Comparison of ENCODE assay signal across 9 mouse cellular contexts in genomic region chr9:80173629-80174028, GRCm38 (mm10). TPM values are rescaled to one million over a fixed set of nuclear protein-coding genes. Genes with fewer than 3 reads are reported as not detected.
A peak's percentile ranks its signal among the peaks of the same experiment; 100 is the strongest.
DNase-seq lines count a peak whose midpoint lies in the region; ATAC-seq and TF ChIP-seq lines count a peak whose summit lies in the region.
"Had no signal": no experiment of that assay in that cellular context is flagged by ENCODE, and none has a peak within 500 bp of the region (broad histone marks: within the 10 kb centered on the region; RNA-seq: fewer than 3 reads in every experiment).

No protein-coding gene starts in this region.

- no peak overlapping the region for H3K9ac ChIP-seq in kidney, embryonic 16.5 days (replicated peaks; ENCODE audit: low read length)
- no peak overlapping the region for H3K9ac ChIP-seq in midbrain, embryonic 14.5 days (replicated peaks; ENCODE audit: low read length)

- H3K4me1 ChIP-seq in kidney, adult 2 months (ENCODE audit: control insufficient read depth, insufficient read depth, low read length), result peaks cover 42% of the 10 kb centered on the region
- peaks cover 6% of the 10 kb centered on the region; the same call in 1 of the 2 replicates for H3K4me1 ChIP-seq in cerebellum, adult 2 months (ENCODE audit: control insufficient read depth, insufficient read depth, low read length)
- peaks cover 28% of the 10 kb centered on the region for H3K4me1 ChIP-seq in kidney, embryonic 16.5 days (ENCODE audit: insufficient read depth, low read length)
- H3K4me1 ChIP-seq in midbrain, embryonic 14.5 days (ENCODE audit: control insufficient read depth, insufficient read depth, low read length), result peaks cover 4% of the 10 kb centered on the region; the same call in 1 of the 2 replicates

- TF ChIP-seq POLR2A in kidney, adult 2 months (IDR thresholded peaks at IDR 0.05; ENCODE audit: low read depth, low read length), result no peak
- no peak for TF ChIP-seq POLR2A in cerebellum, adult 2 months (IDR thresholded peaks at IDR 0.05; ENCODE audit: borderline replicate concordance, insufficient read depth, low read length)

- no peak overlapping the region for H3K4me2 ChIP-seq in kidney, embryonic 16.5 days (replicated peaks; ENCODE audit: low read depth, low read length)
- H3K4me2 ChIP-seq in midbrain, embryonic 14.5 days (ENCODE audit: low read length), result no peak overlapping the region

- peak; percentile 79 for ATAC-seq in kidney, embryonic 16.5 days (ENCODE audit: low FRiP score, low TSS enrichment)
- peak; percentile 67; the same call in 1 of the 2 replicates for ATAC-seq in midbrain, embryonic 14.5 days (ENCODE audit: low FRiP score, low TSS enrichment)

- 33% methylated on average over 9 of the region's 9 CpGs for WGBS in kidney, adult 2 months
- 12% methylated on average over 9 of the region's 9 CpGs for WGBS in cerebellum, adult 2 months
- WGBS in kidney, embryonic 16.5 days, result 33% methylated on average over 9 of the region's 9 CpGs
- 19% methylated on average over 9 of the region's 9 CpGs for WGBS in midbrain, embryonic 14.5 days

- H3K9me3 ChIP-seq in kidney, embryonic 16.5 days (ENCODE audit: low read length), result no peaks in the 10 kb centered on the region
- no peaks in the 10 kb centered on the region for H3K9me3 ChIP-seq in midbrain, embryonic 14.5 days (ENCODE audit: control insufficient read depth, low read length)

- peak; percentile 44 for DNase-seq in kidney, adult 2 months
- DNase-seq in kidney, adult 11 months, result no peak
- DNase-seq in cerebellum, adult 2 months, result peak; percentile 59 to 67
- peak; percentile 46 for DNase-seq in gastrocnemius, postnatal 10 days
- DNase-seq in midbrain, embryonic 14.5 days, result peak; percentile 55
- DNase-seq in adrenal gland, postnatal 25 days, result no peak
- DNase-seq in thymus, adult 18-20 months, result no peak

- H3K4me3 ChIP-seq in kidney, adult 2 months (ENCODE audit: insufficient read depth, low read depth, low read length), result no peak overlapping the region
- no peak overlapping the region for H3K4me3 ChIP-seq in cerebellum, adult 2 months (replicated peaks; ENCODE audit: insufficient read depth, low read depth, low read length)
- no peak overlapping the region for H3K4me3 ChIP-seq in kidney, embryonic 16.5 days (ENCODE audit: low read length)
- no peak overlapping the region for H3K4me3 ChIP-seq in midbrain, embryonic 14.5 days (replicated peaks; ENCODE audit: low read depth, low read length)

- H3K27me3 ChIP-seq in kidney, adult 2 months (replicated peaks; ENCODE audit: control insufficient read depth, insufficient read depth, low read length), result no peaks in the 10 kb centered on the region
- no peaks in the 10 kb centered on the region for H3K27me3 ChIP-seq in cerebellum, adult 2 months (ENCODE audit: control insufficient read depth, insufficient read depth, low read length)
- no peaks in the 10 kb centered on the region for H3K27me3 ChIP-seq in kidney, embryonic 16.5 days (ENCODE audit: insufficient read depth, low read length)
- H3K27me3 ChIP-seq in midbrain, embryonic 14.5 days (ENCODE audit: control insufficient read depth, insufficient read depth, low read length), result no peaks in the 10 kb centered on the region
- H3K27me3 ChIP-seq: CH12.LX had no signal

- H3K27ac ChIP-seq in kidney, adult 2 months (ENCODE audit: insufficient read depth, low read depth, low read length), result peak overlapping the region; percentile 10; the same call in 1 of the 2 replicates
- H3K27ac ChIP-seq in cerebellum, adult 2 months (ENCODE audit: insufficient read depth, low read length), result no peak overlapping the region
- peak overlapping the region; percentile 71 for H3K27ac ChIP-seq in kidney, embryonic 16.5 days (ENCODE audit: low read length)
- no peak overlapping the region; the same call in 1 of the 2 replicates for H3K27ac ChIP-seq in midbrain, embryonic 14.5 days (replicated peaks; ENCODE audit: low read depth, low read length)

- H3K36me3 ChIP-seq in kidney, adult 2 months (ENCODE audit: control insufficient read depth, insufficient read depth, low read length), result peaks cover 2% of the 10 kb centered on the region; the same call in 1 of the 2 replicates
- H3K36me3 ChIP-seq in kidney, embryonic 16.5 days (ENCODE audit: insufficient read depth, low read length), result peaks cover 4% of the 10 kb centered on the region; the same call in 1 of the 2 replicates
- H3K36me3 ChIP-seq in midbrain, embryonic 14.5 days (ENCODE audit: control insufficient read depth, insufficient read depth, low read length), result no peaks in the 10 kb centered on the region

- no peak for TF ChIP-seq CTCF in kidney, adult 2 months (conservative IDR thresholded peaks at IDR 0.05; ENCODE audit: insufficient read depth, insufficient read length, low read depth, low read length)
- no peak for TF ChIP-seq CTCF in cerebellum, adult 2 months (IDR thresholded peaks at IDR 0.05; ENCODE audit: borderline replicate concordance, insufficient read depth, low read depth, low read length)

RNA-seq across cellular contexts. Expression of gene Myo6, which starts 8.8 kb away (rescaled TPM):
- 75.7 and 76.4 TPM in 2 replicates for polyA plus RNA-seq in kidney, adult 2 months (2012; rRNA removed)
- 55.9 and 61.9 TPM in 2 replicates for polyA plus RNA-seq in cerebellum, adult 2 months (2012; rRNA removed)
- total RNA-seq in gastrocnemius, postnatal 10 days (2021), result 10 to 100 TPM; 10.9 to 16.2 TPM
- 62.6 and 70.7 TPM in 2 replicates for polyA plus RNA-seq in kidney, embryonic 16.5 days (2015; fragmentation: Nextera tagmentation; extraction: Ambion mirVana)
- polyA plus RNA-seq in midbrain, embryonic 14.5 days (2014; fragmentation: Nextera tagmentation; extraction: Ambion mirVana), result 15.4 and 21.7 TPM in 2 replicates
- 39.5 and 47.2 TPM in 2 replicates for total RNA-seq in adrenal gland, postnatal 25 days (2021)

Comparison
In these comparisons a context has a peak if more than half of its experiments do, and no peak if none do; other contexts are left out.
1. DNase-seq: peak in kidney, adult 2 months (single experiment), cerebellum, adult 2 months (2 of 2), gastrocnemius, postnatal 10 days (single experiment) and midbrain, embryonic 14.5 days (single experiment); none in kidney, adult 11 months (single experiment), adrenal gland, postnatal 25 days (single experiment) and thymus, adult 18-20 months (0 of 2).
2. H3K27ac ChIP-seq: peak in kidney, adult 2 months (single experiment) and kidney, embryonic 16.5 days (single experiment); none in cerebellum, adult 2 months (single experiment) and midbrain, embryonic 14.5 days (single experiment).